Mouse (Mus musculus): ENCODE measurements around the gene Pigb. TPM values are rescaled to one million over a fixed set of nuclear protein-coding genes. Genes with fewer than 3 reads are reported as not detected.

Pigb gene
- polyA plus RNA-seq (2012; rRNA removed) = 23.9 and 26.0 TPM in 2 replicates

DNA sequence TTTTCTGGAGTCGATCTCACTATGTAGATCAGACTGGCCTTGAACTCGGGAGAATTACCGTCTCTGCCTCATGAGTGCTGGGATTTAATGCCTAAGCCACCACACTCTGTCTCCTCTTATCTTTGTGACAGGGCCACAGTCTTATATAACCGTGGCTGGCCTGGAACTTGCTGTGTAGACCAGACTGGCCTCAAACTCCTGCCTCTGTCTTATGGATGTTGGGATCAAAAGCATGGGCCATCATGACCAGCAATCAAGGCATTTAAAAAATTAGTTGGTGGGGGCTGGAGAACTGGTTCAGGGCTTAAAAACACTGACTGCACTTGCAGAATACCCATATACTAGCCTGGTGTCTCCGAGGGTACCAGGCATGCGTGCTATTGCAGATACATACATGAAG, at the start of gene Pigb:
TSS of gene Pigb (minus strand) at position 299 of the 400 bp plus-strand sequence.
- TF ChIP-seq CTCF (IDR thresholded peaks at IDR 0.05; ENCODE audit: borderline replicate concordance, insufficient read depth, low read depth, low read length) (no peak), POLR2A (IDR thresholded peaks at IDR 0.05; ENCODE audit: borderline replicate concordance, insufficient read depth, low read length) (no peak)
- peak within 1 kb of the TSS; percentile 84 for H3K4me3 ChIP-seq (replicated peaks; ENCODE audit: insufficient read depth, low read depth, low read length)
- no peaks in the 10 kb centered on the region for H3K4me1 ChIP-seq (ENCODE audit: control insufficient read depth, insufficient read depth, low read length)
- no peak for DNase-seq
- H3K27me3 ChIP-seq (ENCODE audit: control insufficient read depth, insufficient read depth, low read length) = no peaks in the 10 kb centered on the region
- WGBS = 28% methylated on average over 6 of the region's 6 CpGs
- peak within 1 kb of the TSS; percentile 69 for H3K27ac ChIP-seq (ENCODE audit: insufficient read depth, low read length)

DNA sequence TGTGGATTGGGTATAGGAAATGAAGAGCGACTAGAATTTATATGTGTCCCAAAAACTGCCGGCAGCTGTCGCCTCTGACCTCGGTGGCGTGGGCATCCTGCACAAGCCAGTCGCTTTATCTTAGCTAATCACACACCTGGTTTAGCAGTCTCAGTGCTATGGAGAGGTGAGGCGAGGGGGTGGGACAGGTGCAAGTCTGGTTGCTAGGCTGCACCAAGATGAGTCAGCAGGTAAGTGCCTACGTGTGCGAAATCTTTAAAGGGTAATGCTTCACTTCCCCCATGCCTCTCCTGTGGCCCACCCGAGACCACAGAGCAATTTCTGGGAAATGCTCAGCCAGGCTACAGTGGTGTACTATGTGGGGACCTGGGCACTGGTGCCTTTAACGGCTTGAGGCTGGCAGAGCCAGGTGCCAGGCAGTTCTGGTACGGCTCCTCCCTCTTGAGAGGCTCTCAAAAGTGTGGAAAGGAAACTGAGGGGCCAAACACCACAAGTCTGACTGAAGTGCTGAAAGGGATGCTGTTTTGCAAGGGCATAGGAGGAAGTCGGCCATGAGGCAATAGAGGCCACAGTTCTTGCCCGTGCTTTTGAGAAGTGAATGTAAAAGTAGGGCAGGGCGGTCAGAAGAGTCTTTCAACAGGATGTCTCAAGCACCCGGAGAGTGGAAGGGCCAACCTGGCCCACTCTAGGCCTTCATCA, 49.2 kb upstream of the Pigb start:
- WGBS = 76% methylated on average over 16 of the region's 16 CpGs
- peaks cover 2% of the 10 kb centered on the region; the same call in 1 of the 2 replicates for H3K4me1 ChIP-seq (ENCODE audit: control insufficient read depth, insufficient read depth, low read length)
- TF ChIP-seq POLR2A (IDR thresholded peaks at IDR 0.05; ENCODE audit: borderline replicate concordance, insufficient read depth, low read length) = no peak
- no peak for TF ChIP-seq CTCF (IDR thresholded peaks at IDR 0.05; ENCODE audit: borderline replicate concordance, insufficient read depth, low read depth, low read length)
- H3K4me3 ChIP-seq (replicated peaks; ENCODE audit: insufficient read depth, low read depth, low read length) = no peak overlapping the region
- DNase-seq = no peak
- no peak overlapping the region for H3K27ac ChIP-seq (ENCODE audit: insufficient read depth, low read length)
- no peaks in the 10 kb centered on the region for H3K27me3 ChIP-seq (ENCODE audit: control insufficient read depth, insufficient read depth, low read length)

- peaks cover 11% of the 10 kb centered on the region for H3K4me1 ChIP-seq (ENCODE audit: control insufficient read depth, insufficient read depth, low read length)
- no peak overlapping the region for H3K4me3 ChIP-seq (replicated peaks; ENCODE audit: insufficient read depth, low read depth, low read length)
- H3K27me3 ChIP-seq (ENCODE audit: control insufficient read depth, insufficient read depth, low read length) = no peaks in the 10 kb centered on the region
- no peak for DNase-seq
- TF ChIP-seq POLR2A (IDR thresholded peaks at IDR 0.05; ENCODE audit: borderline replicate concordance, insufficient read depth, low read length) (no peak), CTCF (IDR thresholded peaks at IDR 0.05; ENCODE audit: borderline replicate concordance, insufficient read depth, low read depth, low read length) (no peak)
- WGBS = 48% methylated on average over 5 of the region's 5 CpGs
- no peak overlapping the region for H3K27ac ChIP-seq (ENCODE audit: insufficient read depth, low read length)
Observed at GRCm38 (mm10) chr9:73087581-73087980, 47.4 kb upstream of the Pigb start.

GRCm38 (mm10) chr9:73087121-73087520, 46.9 kb upstream of the Pigb start:
- WGBS = 42% methylated on average over 8 of the region's 8 CpGs

DNA sequence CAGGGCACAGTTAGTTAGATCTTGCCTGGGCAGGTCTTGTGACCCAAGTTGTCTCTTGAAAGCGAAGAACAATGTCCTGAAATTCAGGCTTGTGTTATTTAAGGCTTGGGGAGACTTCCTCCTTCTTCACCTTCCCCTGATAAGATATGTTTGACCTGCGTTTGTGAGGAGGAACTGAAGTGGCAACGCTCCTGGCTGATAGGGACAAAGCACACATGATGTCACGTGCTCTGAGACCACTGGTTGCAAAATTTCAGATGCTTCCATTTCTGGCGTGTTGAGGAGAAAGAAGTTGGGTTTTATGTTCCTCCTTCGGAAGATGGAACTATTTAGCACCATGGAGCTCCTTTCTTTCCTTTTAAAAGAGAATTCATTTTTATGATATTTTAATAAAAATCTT, 45.7 kb upstream of the Pigb start:
- H3K4me3 ChIP-seq (replicated peaks; ENCODE audit: insufficient read depth, low read depth, low read length) = no peak overlapping the region
- peaks cover 23% of the 10 kb centered on the region for H3K4me1 ChIP-seq (ENCODE audit: control insufficient read depth, insufficient read depth, low read length)
- no peak for DNase-seq
- H3K27me3 ChIP-seq (ENCODE audit: control insufficient read depth, insufficient read depth, low read length) = no peaks in the 10 kb centered on the region
- TF ChIP-seq CTCF (IDR thresholded peaks at IDR 0.05; ENCODE audit: borderline replicate concordance, insufficient read depth, low read depth, low read length) (no peak), POLR2A (IDR thresholded peaks at IDR 0.05; ENCODE audit: borderline replicate concordance, insufficient read depth, low read length) (no peak)
- WGBS = 88% methylated on average over 6 of the region's 6 CpGs
- H3K27ac ChIP-seq (ENCODE audit: insufficient read depth, low read length) = no peak overlapping the region

More at GRCm38 (mm10) chr9:73087121-73087520, 46.9 kb upstream of the Pigb start:
- Histone ChIP-seq H3K27ac (ENCODE audit: insufficient read depth, low read length) (no peak overlapping the region), H3K4me3 (replicated peaks; ENCODE audit: insufficient read depth, low read depth, low read length) (no peak overlapping the region), H3K27me3 (ENCODE audit: control insufficient read depth, insufficient read depth, low read length) (no peaks in the 10 kb centered on the region), H3K4me1 (ENCODE audit: control insufficient read depth, insufficient read depth, low read length) (peaks cover 14% of the 10 kb centered on the region)
- TF ChIP-seq POLR2A (IDR thresholded peaks at IDR 0.05; ENCODE audit: borderline replicate concordance, insufficient read depth, low read length) = no peak
- no peak for TF ChIP-seq CTCF (IDR thresholded peaks at IDR 0.05; ENCODE audit: borderline replicate concordance, insufficient read depth, low read depth, low read length)
- no peak for DNase-seq

DNA sequence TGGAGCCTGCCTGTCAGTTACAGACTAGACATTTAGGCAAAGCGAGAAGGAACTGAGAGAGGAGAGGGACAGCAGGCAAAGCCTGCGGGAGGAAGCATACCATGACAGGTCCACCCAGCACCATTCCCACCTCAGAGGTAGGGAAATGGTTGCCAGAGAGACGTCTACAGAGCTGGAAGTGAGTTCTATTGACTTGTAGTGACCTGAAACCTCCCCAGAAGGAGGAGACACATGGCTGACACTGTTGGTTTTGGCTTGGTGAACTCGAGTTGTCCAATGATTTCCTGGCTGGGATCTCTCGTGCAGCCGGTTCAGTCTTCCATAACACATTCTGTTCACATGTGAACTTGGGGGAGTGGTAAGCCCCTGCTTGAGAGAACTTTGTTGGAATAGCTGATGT, 43.8 kb upstream of the Pigb start:
- no peaks in the 10 kb centered on the region for H3K27me3 ChIP-seq (ENCODE audit: control insufficient read depth, insufficient read depth, low read length)
- no peak overlapping the region for H3K4me3 ChIP-seq (replicated peaks; ENCODE audit: insufficient read depth, low read depth, low read length)
- H3K27ac ChIP-seq (ENCODE audit: insufficient read depth, low read length) = no peak overlapping the region
- peaks cover 23% of the 10 kb centered on the region for H3K4me1 ChIP-seq (ENCODE audit: control insufficient read depth, insufficient read depth, low read length)
- 29% methylated on average over 6 of the region's 6 CpGs for WGBS
- TF ChIP-seq POLR2A (IDR thresholded peaks at IDR 0.05; ENCODE audit: borderline replicate concordance, insufficient read depth, low read length) (no peak), CTCF (IDR thresholded peaks at IDR 0.05; ENCODE audit: borderline replicate concordance, insufficient read depth, low read depth, low read length) (no peak)
- no peak for DNase-seq

GRCm38 (mm10) chr9:73082291-73083000, 42.3 kb upstream of the Pigb start:
- Histone ChIP-seq H3K4me3 (replicated peaks; ENCODE audit: insufficient read depth, low read depth, low read length) (no peak overlapping the region), H3K27ac (ENCODE audit: insufficient read depth, low read length) (peak overlapping the region; percentile 73), H3K4me1 (ENCODE audit: control insufficient read depth, insufficient read depth, low read length) (peaks cover 23% of the 10 kb centered on the region), H3K27me3 (ENCODE audit: control insufficient read depth, insufficient read depth, low read length) (no peaks in the 10 kb centered on the region)
- TF ChIP-seq CTCF (IDR thresholded peaks at IDR 0.05; ENCODE audit: borderline replicate concordance, insufficient read depth, low read depth, low read length) = no peak
- no peak for TF ChIP-seq POLR2A (IDR thresholded peaks at IDR 0.05; ENCODE audit: borderline replicate concordance, insufficient read depth, low read length)
- 13% methylated on average over 8 of the region's 8 CpGs for WGBS
- peak; percentile 84 to 92 for DNase-seq

Data from cerebellum, adult 2 months (tissue).